Comparison of ENCODE assay signal across 19 mouse cellular contexts in genomic region chr13:92915221-92915839, GRCm38 (mm10).
DNase-seq lines count a peak whose midpoint lies in the region; ATAC-seq and TF ChIP-seq lines count a peak whose summit lies in the region.
"Had no signal": no experiment of that assay in that cellular context is flagged by ENCODE, and none has a peak within 500 bp of the region (broad histone marks: within the 10 kb centered on the region; RNA-seq: fewer than 3 reads in every experiment).

No protein-coding gene starts in this region.

- H3K4me2 ChIP-seq in forebrain, embryonic 16.5 days (ENCODE audit: low read length): no peak overlapping the region
- H3K4me2 ChIP-seq: limb, embryonic 12.5 days; neural tube, embryonic 15.5 days; stomach, embryonic 15.5 days had no signal

- peak overlapping the region; percentile 92 for H3K27ac ChIP-seq in cerebellum, adult 2 months (ENCODE audit: insufficient read depth, low read length)
- no peak overlapping the region for H3K27ac ChIP-seq in forebrain, embryonic 16.5 days (ENCODE audit: low read length)
- H3K27ac ChIP-seq: embryonic facial prominence, embryonic 10.5 days; limb, embryonic 12.5 days; liver, embryonic 14.5 days; neural tube, embryonic 15.5 days; stomach, embryonic 15.5 days had no signal

- no peak overlapping the region for H3K9ac ChIP-seq in forebrain, embryonic 16.5 days (replicated peaks; ENCODE audit: low read depth, low read length)
- H3K9ac ChIP-seq: limb, embryonic 12.5 days; liver, embryonic 14.5 days; neural tube, embryonic 15.5 days; stomach, embryonic 15.5 days had no signal

- 13% methylated on average over 2 of the region's 2 CpGs for WGBS in cerebellum, adult 2 months
- 74% methylated on average over 2 of the region's 2 CpGs for WGBS in forebrain, embryonic 16.5 days

- no peak for TF ChIP-seq POLR2A in cerebellum, adult 2 months (IDR thresholded peaks at IDR 0.05; ENCODE audit: borderline replicate concordance, insufficient read depth, low read length)

- H3K4me1 ChIP-seq in cerebellum, adult 2 months (ENCODE audit: control insufficient read depth, insufficient read depth, low read length): peaks cover 21% of the 10 kb centered on the region
- no peaks in the 10 kb centered on the region for H3K4me1 ChIP-seq in forebrain, embryonic 16.5 days (replicated peaks; ENCODE audit: control insufficient read depth, insufficient read depth, low read length)
- H3K4me1 ChIP-seq: limb, embryonic 12.5 days; megakaryocyte, embryonic 14.5 days; neural tube, embryonic 15.5 days; stomach, embryonic 15.5 days had no signal

- no peak for ATAC-seq in forebrain, embryonic 16.5 days
- ATAC-seq: CD4-positive, CD25-positive, alpha-beta regulatory T cell, adult 4 months; lung, postnatal 0 days had no signal

- H3K36me3 ChIP-seq in forebrain, embryonic 16.5 days (ENCODE audit: control insufficient read depth, insufficient read depth): no peaks in the 10 kb centered on the region
- H3K36me3 ChIP-seq: embryonic facial prominence, embryonic 10.5 days; limb, embryonic 12.5 days; neural tube, embryonic 15.5 days; stomach, embryonic 15.5 days had no signal

- intact Hi-C loops in heart, postnatal 36 days (cut with DNase I): no loop called here
- intact Hi-C loops in heart, postnatal 10 days (cut with DNase I): no loop called here

- H3K4me3 ChIP-seq in cerebellum, adult 2 months (replicated peaks; ENCODE audit: insufficient read depth, low read depth, low read length): no peak overlapping the region
- H3K4me3 ChIP-seq in forebrain, embryonic 16.5 days (replicated peaks; ENCODE audit: low read length): no peak overlapping the region
- H3K4me3 ChIP-seq: embryonic facial prominence, embryonic 10.5 days; erythroblast, embryonic 14.5 days; limb, embryonic 12.5 days; megakaryocyte, embryonic 14.5 days; neural tube, embryonic 15.5 days; stomach, embryonic 15.5 days had no signal

- H3K9me3 ChIP-seq in forebrain, embryonic 16.5 days (ENCODE audit: control insufficient read depth, low read length): no peaks in the 10 kb centered on the region
- H3K9me3 ChIP-seq: embryonic facial prominence, embryonic 10.5 days; neural tube, embryonic 15.5 days; stomach, embryonic 15.5 days had no signal

- DNase-seq in heart, adult 9 months (ENCODE audit: low spot score in 2 of 2): peak; percentile 72 to 73
- DNase-seq in heart, postnatal 36 days: no peak
- peak; percentile 72 to 96 for DNase-seq in cerebellum, adult 2 months
- DNase-seq in cerebellum, postnatal 14 days: peak; percentile 45 to 82
- peak; percentile 60 to 73 for DNase-seq in heart, postnatal 10 days
- DNase-seq in adipocyte (ENCODE audit: low spot score): no peak
- DNase-seq: adrenal gland, postnatal 10 days; kidney, adult 9 months; spleen, adult 18-20 months had no signal

- no peak for TF ChIP-seq CTCF in cerebellum, adult 2 months (IDR thresholded peaks at IDR 0.05; ENCODE audit: borderline replicate concordance, insufficient read depth, low read depth, low read length)

- H3K27me3 ChIP-seq in cerebellum, adult 2 months (ENCODE audit: control insufficient read depth, insufficient read depth, low read length): no peaks in the 10 kb centered on the region
- H3K27me3 ChIP-seq in forebrain, embryonic 16.5 days (replicated peaks; ENCODE audit: control insufficient read depth, insufficient read depth, low read length): no peaks in the 10 kb centered on the region
- H3K27me3 ChIP-seq: limb, embryonic 12.5 days; neural tube, embryonic 15.5 days; stomach, embryonic 15.5 days had no signal

Comparison
In these comparisons a context has a peak if more than half of its experiments do, and no peak if none do; other contexts are left out.
1. DNase-seq: peak in heart, adult 9 months (2 of 2), cerebellum, adult 2 months (2 of 2), cerebellum, postnatal 14 days (2 of 2) and heart, postnatal 10 days (2 of 2); none in heart, postnatal 36 days (0 of 2) and adipocyte (single experiment).